Mouse (Mus musculus) testis, adult 2 months (tissue): Measurements from ENCODE around the gene Galntl6. TPM values are rescaled to one million over a fixed set of nuclear protein-coding genes. Genes with fewer than 3 reads are reported as not detected.

Experiments used
- H3K27ac ChIP-seq: fragments of 200-500 bp; 2 replicates; pipeline ENCODE4 v1.5.1; 2012; ENCODE audit warnings: low read depth, low read length; ENCODE audit not compliant: control insufficient read depth, insufficient read depth
- H3K27me3 ChIP-seq: fragments of 200-500 bp; 2 replicates; pipeline ENCODE4 v1.6.1; 2012; ENCODE audit warnings: mild to moderate bottlenecking, low read length, moderate library complexity; ENCODE audit not compliant: control insufficient read depth, insufficient read depth
- H3K36me3 ChIP-seq: fragments of 200-500 bp; 2 replicates; pipeline ENCODE4 v1.6.1; 2012; ENCODE audit warnings: mild to moderate bottlenecking, low read length; ENCODE audit not compliant: control insufficient read depth, insufficient read depth
- H3K4me1 ChIP-seq: fragments of 200-500 bp; 2 replicates; pipeline ENCODE4 v1.6.1; 2012; ENCODE audit warnings: low read length; ENCODE audit not compliant: control insufficient read depth, insufficient read depth
- H3K4me3 ChIP-seq: fragments of 200-500 bp; 2 replicates; pipeline ENCODE4 v1.5.1; 2012; ENCODE audit warnings: low read depth, mild to moderate bottlenecking, low read length, moderate library complexity, mixed read lengths; ENCODE audit not compliant: control insufficient read depth
- CTCF ChIP-seq: fragments of 200-500 bp; IDR thresholded peaks from 2 replicates; pipeline ENCODE4 v1.5.1; 2012; ENCODE audit warnings: low read depth, mild to moderate bottlenecking, inconsistent platforms, low read length, moderate library complexity; ENCODE audit not compliant: control insufficient read depth, insufficient read depth, insufficient replicate concordance
- POLR2A ChIP-seq: fragments of 200-500 bp; IDR thresholded peaks from 2 replicates; pipeline ENCODE4 v1.6.1; 2012; ENCODE audit warnings: low read depth, mild to moderate bottlenecking, inconsistent platforms, low read length, moderate library complexity; ENCODE audit not compliant: control insufficient read depth
- polyA plus RNA-seq: library from polyadenylated mRNA; depleted of rRNA; stranded (reverse); fragments of >200 nt; gene quantifications from 2 replicates; pipeline ENCODE4 v1.2.3, GENCODE M21; 2012; rRNA removed

Galntl6 gene
- polyA plus RNA-seq, result 33.0 and 39.9 TPM in 2 replicates

DNA sequence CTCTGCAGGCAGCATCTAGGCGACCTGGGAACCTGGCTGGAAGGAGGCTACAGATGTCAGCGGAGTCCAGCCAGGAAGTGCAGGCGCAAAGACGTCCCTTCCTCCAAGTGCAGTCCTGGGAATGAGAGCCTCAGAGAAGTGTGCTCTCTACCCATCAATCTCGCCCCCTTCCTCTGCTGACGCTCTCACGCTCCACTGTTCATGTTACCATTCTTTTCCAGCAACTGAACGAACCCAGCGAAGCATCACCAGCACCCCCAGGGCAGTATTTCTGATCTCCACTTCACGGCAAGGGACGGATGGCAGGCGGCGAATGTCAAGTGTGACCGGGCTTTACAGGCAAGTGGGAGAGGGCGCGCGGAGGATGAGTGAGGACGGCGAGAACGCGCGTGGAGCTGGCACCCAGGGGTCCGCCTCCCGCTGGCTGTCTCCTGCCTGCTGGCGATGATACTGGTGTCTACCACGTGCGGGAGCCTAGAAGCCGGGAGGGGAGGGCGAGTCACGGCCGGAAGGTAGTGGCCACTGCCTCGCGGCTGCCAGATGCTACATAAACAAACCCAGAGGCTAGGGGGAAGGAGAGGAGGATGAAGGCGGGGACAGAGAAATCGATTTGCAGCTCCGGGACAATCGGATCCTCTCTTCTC, at the start of gene Galntl6:
Gene Galntl6, minus strand, starts transcription at position 445 of the 644 bp plus-strand sequence.
- H3K27ac ChIP-seq, result no peak within 1 kb of the TSS
- TF ChIP-seq POLR2A, result no peak
- no peak for TF ChIP-seq CTCF
- no peaks in the 10 kb centered on the region for H3K27me3 ChIP-seq
- peak within 1 kb of the TSS; percentile 32 for H3K4me3 ChIP-seq
- H3K4me1 ChIP-seq, result peaks cover 3% of the 10 kb centered on the region; the same call in 1 of the 2 replicates
- H3K36me3 ChIP-seq, result no peaks in the 10 kb centered on the region

GRCm38 (mm10) chr8:58957195-58957739, 44.8 kb upstream of the Galntl6 start:
- H3K27ac ChIP-seq, result no peak overlapping the region
- H3K4me1 ChIP-seq, result no peaks in the 10 kb centered on the region
- H3K4me3 ChIP-seq, result no peak overlapping the region
- H3K27me3 ChIP-seq, result no peaks in the 10 kb centered on the region
- TF ChIP-seq CTCF, result no peak
- no peak for TF ChIP-seq POLR2A
- no peaks in the 10 kb centered on the region for H3K36me3 ChIP-seq

GRCm38 (mm10) chr8:58943773-58944172, 31.3 kb upstream of the Galntl6 start:
- Histone ChIP-seq H3K27me3 (no peaks in the 10 kb centered on the region), H3K27ac (no peak overlapping the region), H3K4me1 (no peaks in the 10 kb centered on the region), H3K4me3 (no peak overlapping the region), H3K36me3 (no peaks in the 10 kb centered on the region)
- TF ChIP-seq CTCF (no peak), POLR2A (no peak)

DNA sequence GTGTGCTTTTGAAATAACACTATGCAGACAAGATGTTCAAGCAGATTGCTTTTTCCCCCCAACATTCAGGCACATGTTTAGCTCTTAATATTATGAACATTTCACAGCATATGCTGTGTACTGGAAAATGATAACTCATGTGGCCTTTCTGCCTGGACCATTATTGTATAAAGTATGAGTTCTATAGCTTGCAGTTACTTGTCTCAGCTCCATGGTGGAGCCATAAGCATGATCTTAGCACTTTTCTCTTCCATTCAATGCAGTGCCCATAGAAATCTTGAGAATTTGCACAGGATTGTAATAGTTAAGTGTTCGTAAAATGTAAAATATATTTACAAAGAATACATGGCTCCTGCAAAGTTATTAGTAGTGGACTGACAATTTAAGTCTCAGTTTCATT, 18.6 kb upstream of the Galntl6 start:
- TF ChIP-seq POLR2A (no peak), CTCF (no peak)
- H3K27me3 ChIP-seq, result no peaks in the 10 kb centered on the region
- no peak overlapping the region for H3K27ac ChIP-seq
- no peaks in the 10 kb centered on the region for H3K4me1 ChIP-seq
- no peaks in the 10 kb centered on the region for H3K36me3 ChIP-seq
- no peak overlapping the region for H3K4me3 ChIP-seq

GRCm38 (mm10) chr8:58915142-58915541, 2.7 kb upstream of the Galntl6 start:
- Histone ChIP-seq H3K27ac (no peak overlapping the region), H3K4me3 (no peak overlapping the region), H3K27me3 (no peaks in the 10 kb centered on the region), H3K4me1 (peaks cover 3% of the 10 kb centered on the region; the same call in 1 of the 2 replicates), H3K36me3 (no peaks in the 10 kb centered on the region)
- TF ChIP-seq POLR2A (no peak), CTCF (no peak)

DNA sequence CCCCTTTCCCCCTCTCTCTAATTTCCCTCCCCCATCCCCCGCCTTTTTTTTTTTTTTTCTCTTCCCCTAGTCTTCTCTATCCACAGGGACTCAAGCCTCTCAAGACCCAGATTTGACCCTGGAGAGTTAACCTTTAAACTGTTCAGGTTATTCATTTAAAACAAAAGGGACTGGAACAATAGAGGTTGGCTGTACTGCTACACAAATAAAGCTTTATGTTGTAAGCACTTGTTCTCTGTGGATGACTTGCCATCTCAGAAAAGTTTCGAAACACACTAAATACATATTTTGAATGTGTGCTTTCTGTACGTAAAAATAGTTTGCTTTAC, 1.2 kb upstream of the Galntl6 start:
- no peak for TF ChIP-seq POLR2A
- TF ChIP-seq CTCF, result no peak
- H3K27ac ChIP-seq, result no peak overlapping the region
- H3K36me3 ChIP-seq, result no peaks in the 10 kb centered on the region
- peaks cover 3% of the 10 kb centered on the region; the same call in 1 of the 2 replicates for H3K4me1 ChIP-seq
- H3K4me3 ChIP-seq, result no peak overlapping the region
- H3K27me3 ChIP-seq, result no peaks in the 10 kb centered on the region

DNA sequence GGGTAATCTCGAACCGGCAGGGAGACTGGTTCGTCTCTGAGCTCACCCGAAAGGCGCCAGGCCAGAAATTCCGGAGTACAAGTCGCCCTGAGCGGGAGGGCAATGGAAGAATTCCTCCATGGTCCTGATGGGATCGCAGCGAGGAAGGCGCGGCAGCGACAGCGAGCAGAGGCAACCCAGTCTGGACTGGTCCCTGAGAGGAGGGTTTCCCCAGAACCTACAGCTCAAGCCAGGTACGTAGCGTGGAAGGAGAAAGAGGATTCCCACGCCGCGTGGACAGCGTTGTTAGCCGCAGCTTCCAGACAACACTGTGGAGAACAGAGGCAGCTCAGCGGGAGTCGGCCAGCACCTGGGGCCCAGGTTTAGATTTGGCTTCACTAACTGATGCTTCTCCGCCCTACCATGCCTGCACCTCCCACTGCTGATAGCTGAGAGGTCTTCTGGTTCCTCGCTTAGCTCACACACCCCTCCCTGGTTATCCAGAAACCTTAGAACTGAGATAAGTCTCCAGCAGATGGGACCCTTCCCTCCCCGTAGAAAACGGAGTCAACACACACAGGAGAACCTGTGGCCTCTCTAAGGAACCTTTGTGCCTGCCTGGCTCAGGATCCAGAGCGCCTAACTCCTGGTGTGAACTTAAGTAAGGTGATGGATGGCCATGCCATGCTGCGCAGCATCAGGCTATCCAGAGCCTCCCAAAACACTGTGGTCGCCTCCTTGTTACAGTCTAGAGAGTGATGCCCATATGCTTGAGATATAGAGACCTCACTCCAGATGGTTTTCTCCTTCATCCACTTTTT, 600 bp upstream of the Galntl6 start:
- H3K27ac ChIP-seq, result no peak overlapping the region
- H3K4me3 ChIP-seq, result peak overlapping the region; percentile 32
- TF ChIP-seq POLR2A (no peak), CTCF (no peak)
- H3K36me3 ChIP-seq, result no peaks in the 10 kb centered on the region
- H3K4me1 ChIP-seq, result peaks cover 3% of the 10 kb centered on the region; the same call in 1 of the 2 replicates
- no peaks in the 10 kb centered on the region for H3K27me3 ChIP-seq
